Mouse (Mus musculus) layer of hippocampus, adult 18-20 months (tissue): ENCODE measurements around the gene Gm7029. TPM values are rescaled to one million over a fixed set of nuclear protein-coding genes. Genes with fewer than 3 reads are reported as not detected.
A peak's percentile ranks its signal among the peaks of the same experiment; 100 is the strongest.
"Not testable (repeated sequence)": the region's sequence is repeated elsewhere in the genome, so short reads cannot be mapped to it uniquely, and the experiment has no call there.

Experiments
- DNase-seq, 2 experiments: peaks; one replicate each; pipeline ENCODE4 v3.0.0; 2022; ENCODE audit warnings: low spot score in 2 of 2
- total RNA-seq, 2 experiments: library from RNA; stranded (reverse); gene quantifications; 2 replicates each; pipeline ENCODE4 v1.2.3; 2021

The Gm7029 gene
- total RNA-seq, 2 experiments from 2014 or later, result not detected

DNA sequence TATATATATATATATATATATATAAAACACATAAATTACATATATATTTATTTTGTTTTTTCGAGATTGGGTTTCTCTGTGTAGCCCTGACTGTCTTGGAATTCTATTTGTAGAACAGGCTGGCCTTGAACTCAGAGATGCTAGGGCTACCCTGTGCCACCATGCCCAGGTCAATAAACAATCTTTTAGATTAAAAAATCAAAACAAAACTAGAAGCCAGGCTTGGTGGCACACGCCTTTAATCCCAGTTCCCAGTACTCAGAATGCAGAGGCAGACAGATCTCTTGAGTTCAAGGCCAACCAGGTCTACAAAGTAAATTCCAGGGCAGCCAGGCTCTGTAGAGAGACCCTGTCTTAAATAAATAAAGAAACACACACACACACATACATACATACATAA lies 17.7 kb downstream of the Gm7029 start:
- DNase-seq, result no peak

DNA sequence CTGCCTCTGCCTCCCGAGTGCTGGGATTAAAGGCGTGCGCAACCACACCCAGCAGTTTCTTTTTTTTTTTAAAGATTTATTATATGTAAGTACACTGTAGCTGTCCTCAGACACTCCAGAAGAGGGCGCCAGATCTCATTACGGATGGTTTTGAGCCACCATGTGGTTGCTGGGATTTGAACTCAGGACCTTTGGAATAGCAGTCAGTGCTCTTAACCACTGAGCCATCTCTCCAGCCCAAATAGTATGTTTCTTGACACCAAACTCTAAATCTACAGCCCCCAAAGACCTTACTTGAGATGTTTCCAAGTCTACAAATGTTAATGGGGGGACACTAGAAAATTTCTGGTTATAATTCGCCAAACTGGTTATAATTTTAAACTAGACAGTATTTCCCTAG lies 18.3 kb downstream of the Gm7029 start:
- DNase-seq, result not testable (repeated sequence)

DNA sequence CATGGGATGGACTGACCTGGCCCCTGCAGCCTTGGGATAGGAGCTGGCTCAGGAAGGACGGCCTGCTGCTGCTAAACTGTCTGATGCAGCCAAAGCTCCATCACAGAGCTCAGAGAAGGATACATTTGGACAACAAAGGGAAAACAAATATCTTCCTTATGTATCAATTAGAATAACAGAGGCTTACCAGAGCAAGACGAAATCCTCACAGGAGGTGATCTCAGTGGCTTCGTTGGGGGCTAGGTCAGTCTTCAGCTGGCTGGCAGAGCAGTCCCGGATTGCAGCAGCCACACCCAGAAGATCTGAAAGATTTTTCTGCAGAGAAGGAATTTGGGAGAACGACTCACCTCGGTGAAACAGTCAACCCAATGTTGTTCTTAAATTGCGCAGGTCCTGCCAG lies 18.8 kb downstream of the Gm7029 start:
- no peak for DNase-seq

DNA sequence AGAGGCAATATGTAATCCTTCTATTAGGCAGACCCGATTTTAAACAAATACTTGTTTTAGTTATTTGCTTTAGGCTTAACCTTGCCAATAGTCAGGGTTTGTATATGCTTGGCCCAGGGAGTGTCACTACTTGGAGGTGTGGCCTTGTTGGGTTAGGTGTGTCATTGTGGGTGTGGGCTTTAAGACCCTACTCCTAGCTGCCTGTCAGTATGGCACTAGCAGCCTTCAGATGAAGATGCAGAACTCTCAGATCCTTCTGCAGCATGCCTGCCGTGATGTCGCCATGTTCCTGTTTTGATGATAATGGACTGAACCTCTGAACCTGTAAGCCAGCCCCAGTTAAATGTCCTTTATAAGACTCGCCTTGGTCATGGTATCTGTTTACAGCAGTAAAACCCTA lies 19.4 kb downstream of the Gm7029 start:
- not testable (repeated sequence) for DNase-seq

DNA sequence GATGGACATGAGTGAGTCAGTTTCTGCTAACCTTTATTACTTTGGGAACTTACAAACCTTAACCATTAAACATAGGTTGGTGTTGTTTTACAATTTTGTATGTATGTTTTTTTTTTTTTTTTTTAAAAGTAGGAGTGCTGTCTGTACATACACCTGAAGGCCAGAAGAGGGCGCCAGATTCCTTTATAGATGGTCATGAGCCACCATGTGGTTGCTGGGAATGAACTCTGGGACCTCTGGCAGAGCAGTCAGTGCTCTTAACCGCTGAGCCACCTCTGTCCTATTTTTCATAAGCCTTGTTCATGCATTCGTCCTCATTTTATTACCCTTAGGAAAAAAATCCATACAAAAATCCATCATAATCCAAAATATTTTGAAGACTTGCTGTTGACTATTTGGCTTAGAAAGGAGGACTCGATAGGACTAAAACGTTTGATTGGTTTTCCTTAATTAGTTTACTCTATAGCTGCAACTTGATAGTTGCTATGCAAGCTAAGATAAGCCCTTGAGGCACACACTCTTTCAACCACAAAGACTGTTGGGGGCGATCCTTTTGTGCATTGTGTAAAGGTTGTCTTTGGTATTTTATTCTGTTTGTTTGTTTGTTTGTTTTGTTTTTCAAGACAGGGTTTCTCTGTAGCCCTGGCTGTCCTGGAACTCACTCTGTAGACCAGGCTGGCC lies 23.6 kb downstream of the Gm7029 start:
- DNase-seq, result no peak

DNA sequence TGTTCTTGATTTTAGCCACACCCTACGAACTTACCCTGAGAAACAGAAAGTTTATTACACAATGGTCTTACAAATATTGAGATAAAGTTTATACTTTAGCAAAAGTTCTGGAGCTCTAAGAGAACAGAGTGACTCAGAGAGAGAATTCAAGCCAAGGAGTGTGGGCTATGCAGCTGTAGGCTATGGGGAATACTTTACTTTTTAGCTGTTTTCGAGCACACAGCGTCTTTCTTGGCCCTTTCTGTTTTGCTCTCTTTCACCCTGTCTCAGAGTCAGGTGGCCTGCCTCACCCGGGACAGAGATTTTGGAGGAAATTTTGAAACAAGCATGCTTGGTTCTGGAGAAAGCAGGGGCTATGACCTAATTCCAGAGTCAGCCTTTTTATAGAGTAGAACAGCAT lies 24.6 kb downstream of the Gm7029 start:
- DNase-seq, result not testable (repeated sequence)

DNA sequence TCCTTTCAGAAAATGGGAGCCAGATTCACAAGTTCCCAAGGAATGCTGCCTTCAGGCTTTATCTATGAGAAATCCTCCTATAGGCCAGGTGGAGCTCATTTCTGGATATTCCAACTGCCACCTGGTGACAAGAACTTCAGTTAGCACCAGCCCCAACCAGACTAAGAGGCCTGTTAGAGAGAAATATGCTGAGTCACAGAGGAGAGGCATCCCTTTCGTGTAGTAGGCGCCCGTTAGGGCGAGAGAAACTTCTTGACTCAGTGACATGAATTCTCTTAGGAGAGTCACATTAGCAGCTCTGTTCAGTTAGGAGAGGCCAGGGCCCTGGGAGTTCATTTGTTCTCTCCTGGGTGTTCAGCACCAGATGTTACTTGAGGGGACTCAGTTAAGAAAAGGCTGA lies 26.0 kb downstream of the Gm7029 start:
- DNase-seq, result no peak

DNA sequence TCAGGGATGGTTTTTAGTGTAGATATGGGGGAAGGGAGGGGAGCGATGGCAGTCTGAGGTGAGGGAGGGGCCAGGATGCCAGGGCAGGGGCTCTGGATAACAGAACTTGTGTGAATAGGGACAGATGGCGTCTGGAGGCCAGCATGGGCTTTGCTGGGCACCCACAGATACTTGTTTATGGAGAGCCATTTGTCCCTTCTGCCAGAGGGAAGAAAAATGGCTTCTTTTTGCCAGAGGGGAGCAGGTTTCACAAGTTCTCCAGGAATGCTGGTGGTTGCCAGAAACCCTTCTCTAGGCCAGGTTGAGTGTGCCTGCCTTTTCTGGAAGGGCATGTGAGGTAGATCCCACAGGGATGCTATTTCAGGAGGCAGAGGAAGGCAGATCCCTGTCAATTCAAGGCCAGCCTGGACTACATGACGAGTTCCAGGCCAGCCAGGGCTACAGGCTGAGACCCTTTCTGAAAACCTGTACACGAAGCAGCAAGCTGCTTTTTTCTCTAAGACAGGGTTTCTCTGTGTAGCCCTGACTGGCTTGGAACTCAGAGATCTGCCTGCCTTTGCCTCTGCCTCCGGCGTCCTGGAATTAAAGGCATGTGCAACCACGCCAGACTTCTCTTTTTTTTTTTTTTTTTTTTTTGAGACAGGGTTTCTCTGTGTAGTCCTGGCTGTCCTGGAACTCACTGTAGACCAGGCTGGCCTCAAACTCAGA lies 26.8 kb downstream of the Gm7029 start:
- DNase-seq, result no peak

DNA sequence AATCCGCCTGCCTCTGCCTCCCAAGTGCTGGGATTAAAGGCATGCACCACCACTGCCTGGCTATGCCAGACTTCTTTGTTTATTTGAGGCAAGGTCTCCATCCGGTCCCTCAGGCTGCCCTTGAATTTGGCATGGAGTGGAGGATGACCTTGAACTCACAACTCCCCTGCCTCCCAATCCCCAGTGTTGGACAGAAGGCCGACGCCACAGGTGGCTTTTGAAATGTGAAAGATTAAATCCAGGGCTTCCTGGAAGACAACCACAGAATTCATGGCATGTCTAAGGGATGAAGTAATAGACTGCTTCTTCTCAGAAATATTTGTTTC lies 27.3 kb downstream of the Gm7029 start:
- DNase-seq, result no peak

DNA sequence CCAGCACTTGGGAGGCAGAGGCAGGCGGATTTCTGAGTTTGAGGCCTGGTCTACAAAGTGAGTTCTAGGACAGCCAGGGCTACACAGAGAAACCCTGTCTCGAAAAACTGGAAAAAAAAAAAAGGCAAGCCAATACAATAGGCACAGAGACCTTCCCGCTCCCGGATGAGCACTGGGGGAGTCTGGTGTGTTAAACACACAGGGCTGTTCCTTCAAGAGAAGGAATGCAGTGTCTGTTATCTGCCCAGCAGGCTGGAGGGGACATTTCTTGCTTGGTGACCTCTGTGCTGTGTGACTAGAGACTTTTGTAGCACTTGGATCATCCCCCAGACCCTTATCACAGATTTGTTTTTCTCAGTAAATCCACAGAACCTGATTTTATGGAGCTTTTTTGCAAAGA lies 28.0 kb downstream of the Gm7029 start:
- no peak for DNase-seq

DNA sequence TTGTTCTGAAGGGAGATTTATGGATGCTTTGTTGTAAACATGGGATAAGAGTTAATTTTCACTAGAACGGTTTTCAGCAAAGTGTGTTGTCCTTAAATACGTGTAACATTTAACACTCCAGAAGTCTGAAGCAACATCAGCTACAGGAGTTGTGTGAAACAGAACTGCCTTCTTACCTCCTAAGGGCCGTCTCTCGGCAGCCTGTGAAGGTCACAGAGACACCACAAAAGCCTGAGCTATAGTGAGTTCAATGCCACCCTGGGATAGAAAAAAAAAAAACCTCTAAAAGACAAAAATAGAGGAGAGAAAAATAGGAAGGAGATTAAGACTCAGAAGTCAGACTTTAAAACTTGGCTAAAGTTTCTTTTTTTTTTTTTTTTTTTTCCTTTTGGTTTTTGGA lies 28.4 kb downstream of the Gm7029 start:
- DNase-seq, result no peak

DNA sequence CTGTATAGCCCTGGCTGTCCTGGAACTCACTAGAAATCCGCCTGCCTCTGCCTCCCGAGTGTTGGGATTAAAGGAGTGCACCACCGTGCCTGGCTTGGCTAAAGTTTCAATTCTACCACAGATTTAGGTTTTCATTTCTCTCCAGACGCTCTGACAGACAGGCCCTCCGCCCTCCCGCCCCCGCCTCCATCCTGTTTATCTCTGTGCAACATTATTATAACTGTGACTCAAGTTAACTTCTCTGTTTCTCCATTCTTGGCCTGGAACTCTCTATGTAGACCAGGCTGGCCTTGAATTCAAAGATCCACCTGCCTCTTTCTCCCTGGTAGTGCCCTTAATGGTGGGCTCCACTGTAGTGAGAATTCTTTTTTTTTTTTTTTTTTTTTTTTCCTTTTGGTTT lies 28.9 kb downstream of the Gm7029 start:
- DNase-seq, result no peak

DNA sequence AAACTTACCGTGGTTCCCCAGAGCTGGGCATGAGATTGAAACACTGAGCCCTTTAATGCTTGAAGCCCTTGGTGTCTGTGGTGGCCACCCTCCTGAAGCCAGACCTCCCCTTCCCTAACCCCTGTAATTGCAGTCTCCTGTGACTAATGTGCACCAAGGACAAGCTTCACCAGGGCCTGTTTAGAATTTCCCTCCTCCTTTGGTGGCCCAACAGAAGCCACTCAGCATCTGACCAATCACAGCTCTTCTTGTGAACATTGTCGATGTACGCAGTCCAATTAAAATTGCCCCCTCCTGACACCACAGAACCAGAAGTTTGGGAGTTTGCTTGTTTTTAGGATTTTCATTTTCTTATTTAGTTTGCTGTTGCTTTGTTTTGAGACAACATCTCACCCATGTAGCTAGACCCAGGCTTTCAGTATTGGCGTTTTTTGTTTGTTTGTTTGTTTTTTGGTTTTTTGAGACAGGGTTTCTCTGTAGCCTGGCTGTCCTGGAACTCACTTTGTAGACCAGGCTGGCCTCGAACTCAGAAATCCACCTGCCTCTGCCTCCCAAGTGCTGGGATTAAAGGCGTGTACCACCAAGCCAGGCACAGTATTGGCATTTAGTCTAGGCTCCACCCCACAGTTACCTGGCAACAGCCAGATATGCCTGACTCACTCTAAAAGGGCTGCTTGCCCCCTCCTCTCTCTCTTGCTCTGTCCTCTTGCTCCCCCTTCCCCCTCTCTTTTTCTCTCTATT lies 30.4 kb downstream of the Gm7029 start:
- DNase-seq, result not testable (repeated sequence)

DNA sequence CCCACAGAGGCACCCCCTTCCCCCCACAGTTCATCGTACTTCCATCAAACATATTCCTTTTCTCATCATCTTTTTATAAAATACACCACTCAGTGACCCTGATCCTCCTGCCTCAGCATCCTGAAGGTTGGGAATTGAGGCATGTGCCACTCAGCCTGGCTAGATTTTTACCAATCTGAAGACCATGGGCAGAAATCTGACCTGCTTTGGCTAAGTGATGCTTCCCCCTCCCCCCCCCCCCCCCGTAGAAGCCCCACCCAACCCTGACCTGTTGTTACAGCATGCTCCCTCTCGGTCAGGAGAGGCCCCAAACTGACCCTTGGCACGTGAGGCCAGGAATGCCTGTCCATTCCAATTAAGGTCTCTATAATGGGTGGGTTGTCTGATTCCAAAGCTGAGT lies 31.2 kb downstream of the Gm7029 start, which contains the start of gene Platr17:
Gene Platr17 (plus strand): TSS at position 301 of the 400 bp plus-strand sequence.
- DNase-seq, result not testable (repeated sequence)

DNA sequence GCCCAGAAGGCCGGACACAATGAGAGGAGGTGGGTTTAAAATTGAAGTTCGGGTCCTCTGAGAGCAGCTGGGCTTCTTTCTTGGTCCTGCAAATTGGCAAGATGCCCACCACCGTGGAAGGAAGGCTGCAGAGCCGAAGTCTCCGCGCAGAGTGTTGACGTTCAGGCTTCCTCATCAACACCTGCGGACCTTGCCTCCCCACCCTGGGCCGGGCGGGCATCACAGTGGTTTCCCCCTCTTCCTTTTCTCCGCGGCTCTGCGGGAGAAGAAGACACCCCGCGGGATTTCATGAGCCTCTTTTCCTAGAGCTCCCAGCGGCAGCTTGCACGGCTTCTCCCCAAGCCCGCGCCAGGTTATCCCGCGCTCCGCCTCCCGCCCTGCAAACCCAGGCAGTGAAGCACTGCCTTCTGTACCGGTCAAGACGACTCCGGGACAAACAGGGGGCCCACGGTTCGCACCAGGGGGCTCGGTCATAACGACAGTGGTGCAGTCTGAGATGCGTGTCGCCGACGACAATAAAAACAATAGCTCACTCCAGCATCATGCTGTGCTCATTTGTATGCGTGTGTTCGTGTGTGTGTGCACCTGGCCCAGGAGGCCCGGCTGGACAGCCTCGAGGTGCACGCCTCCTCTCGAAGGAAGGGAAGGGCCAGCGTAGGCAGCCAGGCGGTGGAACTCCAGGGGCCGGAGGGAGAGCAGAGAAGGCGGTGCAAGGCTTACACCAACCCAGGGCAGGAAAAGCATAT lies 34.9 kb downstream of the Gm7029 start:
- DNase-seq, result peak in 1 of 2 experiments; percentile 60

DNA sequence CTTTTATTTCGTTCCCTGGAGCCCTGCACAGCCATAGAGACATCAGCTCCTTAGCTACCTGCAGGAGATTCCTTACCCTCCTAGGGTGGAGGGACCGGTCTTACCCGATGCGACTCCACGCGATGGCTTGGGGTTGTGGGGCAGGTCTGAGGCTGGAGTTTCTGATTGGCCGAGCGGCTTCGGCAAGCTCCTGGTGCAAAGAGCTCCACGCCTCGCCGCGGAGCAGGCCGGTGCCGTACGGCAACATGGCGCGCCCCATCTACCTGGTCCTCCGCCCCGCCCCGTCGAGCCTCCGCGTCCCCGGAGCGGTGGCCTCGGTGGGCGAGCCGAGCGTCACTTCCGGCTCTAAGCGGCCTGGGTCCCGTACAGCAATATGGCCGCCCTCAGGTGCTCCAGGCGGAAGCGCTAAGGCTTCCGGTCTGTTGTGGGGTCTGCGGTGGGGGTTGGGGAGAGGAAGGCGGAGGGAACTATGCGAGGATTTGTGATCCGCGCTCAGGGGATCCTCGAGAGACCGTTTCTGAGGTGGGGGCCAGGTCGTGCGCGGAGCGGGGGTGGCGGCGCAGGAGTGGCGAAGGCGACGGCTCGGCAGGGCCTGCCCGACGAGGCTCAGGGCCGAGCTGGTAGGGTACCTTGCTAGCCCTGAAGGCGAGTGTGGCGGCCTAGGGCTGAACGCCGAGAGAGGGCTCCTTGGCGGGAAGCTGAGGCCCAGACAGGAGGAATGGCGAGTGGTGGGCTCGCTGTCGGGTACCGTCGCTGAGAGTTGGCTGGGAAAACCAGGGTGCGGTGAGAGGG lies 35.6 kb downstream of the Gm7029 start, which contains the start of gene Daxx:
Gene Daxx (plus strand): TSS at position 338 of the 792 bp plus-strand sequence.
- DNase-seq, result peak; percentile 99

DNA sequence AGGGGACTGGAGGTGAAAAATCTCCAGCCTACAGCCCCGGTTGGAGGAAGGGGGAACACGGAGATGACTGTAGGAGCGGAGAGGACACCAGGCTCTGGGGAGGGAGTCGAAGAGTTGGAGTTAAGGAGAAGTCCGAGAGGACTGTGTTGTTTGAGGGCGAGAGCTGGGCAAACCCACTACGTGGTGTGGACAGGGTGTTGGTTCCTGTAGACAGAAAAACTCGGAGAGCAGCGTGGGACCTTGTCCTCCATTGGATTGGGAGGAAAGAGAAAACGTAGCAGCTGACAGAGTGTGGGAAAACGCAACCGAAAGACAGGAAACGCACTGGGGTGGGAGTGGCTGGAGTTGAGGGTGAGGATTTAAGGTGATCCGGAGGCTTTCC lies 36.2 kb downstream of the Gm7029 start:
- no peak for DNase-seq

DNA sequence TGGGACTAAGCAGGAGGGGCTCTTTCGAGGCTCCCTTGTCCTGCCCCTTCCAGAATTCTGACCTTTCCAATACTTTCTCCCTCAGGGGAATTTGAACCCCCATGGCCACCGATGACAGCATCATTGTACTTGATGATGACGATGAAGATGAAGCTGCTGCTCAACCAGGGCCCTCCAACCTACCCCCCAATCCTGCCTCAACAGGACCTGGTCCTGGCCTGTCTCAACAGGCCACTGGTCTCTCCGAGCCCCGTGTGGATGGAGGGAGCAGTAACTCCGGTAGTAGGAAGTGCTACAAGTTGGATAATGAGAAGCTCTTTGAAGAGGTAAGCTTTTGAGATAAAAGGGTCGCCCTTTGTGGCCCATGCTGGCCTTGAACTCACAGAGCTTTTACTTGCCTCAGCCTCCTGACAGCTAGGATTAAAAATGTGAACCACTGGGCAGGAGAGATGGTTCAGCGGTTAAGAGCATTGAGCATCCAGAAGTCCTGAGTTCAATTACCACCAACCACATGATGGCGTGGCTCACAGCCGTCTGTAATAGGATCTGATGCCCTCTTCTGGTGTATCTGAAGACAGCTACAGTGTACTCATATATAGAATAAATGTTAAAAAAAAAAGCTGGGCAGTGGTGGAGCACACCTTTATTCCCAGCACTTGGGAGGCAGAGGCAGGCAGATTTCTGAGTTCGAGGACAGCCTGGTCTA lies 36.9 kb downstream of the Gm7029 start:
- DNase-seq, result no peak

DNA sequence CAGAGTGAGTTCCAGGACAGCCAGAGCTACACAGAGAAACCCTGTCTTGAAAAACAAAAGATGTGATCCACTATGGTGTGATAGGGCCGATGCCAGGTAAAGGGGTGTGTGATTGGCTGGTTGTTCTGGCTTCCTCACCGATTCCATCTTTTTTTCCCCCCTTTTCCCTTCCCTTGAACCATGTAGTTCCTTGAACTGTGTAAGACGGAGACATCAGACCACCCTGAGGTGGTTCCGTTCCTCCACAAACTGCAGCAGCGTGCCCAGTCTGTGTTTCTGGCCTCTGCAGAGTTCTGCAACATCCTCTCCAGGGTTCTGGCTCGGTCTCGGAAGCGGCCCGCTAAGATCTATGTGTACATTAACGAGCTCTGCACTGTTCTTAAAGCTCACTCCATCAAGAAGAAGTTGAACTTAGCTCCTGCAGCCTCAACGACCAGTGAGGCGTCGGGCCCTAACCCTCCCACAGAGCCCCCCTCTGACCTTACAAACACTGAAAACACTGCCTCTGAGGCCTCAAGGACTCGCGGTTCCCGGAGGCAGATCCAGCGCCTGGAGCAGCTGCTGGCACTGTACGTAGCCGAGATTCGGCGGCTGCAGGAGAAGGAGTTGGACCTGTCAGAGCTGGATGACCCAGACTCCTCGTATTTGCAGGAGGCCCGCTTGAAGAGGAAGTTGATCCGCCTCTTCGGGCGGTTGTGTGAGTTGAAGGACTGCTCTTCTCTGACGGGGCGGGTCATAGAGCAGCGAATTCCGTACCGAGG lies 37.6 kb downstream of the Gm7029 start:
- DNase-seq, result no peak
